Mouse (Mus musculus): ENCODE data around the gene Ada. TPM values are rescaled to one million over a fixed set of nuclear protein-coding genes. Genes with fewer than 3 reads are reported as not detected.
A peak's percentile ranks its signal among the peaks of the same experiment; 100 is the strongest.

Gene Ada
- polyA plus RNA-seq, 1 experiment from 2014 or later: 8.2 TPM

DNA sequence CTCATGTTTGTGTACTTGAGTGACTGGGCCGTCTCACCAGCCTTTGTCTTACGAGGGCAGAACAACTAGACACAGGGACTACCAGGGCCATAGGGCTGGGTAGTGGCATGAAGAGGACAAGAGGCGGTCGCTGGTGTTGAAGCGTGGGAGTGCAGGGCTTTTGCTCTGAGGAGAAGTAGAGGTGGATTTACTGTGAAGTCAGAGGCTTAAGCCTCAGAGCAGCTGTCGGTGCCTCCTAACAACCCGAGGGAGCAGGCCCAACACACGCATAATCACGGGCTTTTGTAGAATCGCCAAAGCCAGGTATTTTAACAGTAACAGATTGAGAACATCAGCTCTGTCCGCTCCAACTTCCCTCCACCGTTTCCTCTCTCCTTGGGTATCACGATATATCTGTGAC lies 26.6 kb upstream of the Ada start:
- H3K27ac ChIP-seq (ENCODE audit: low read length): no peak overlapping the region
- WGBS: 17% methylated on average over 13 of the region's 13 CpGs
- ATAC-seq (ENCODE audit: low read depth): no peak

DNA sequence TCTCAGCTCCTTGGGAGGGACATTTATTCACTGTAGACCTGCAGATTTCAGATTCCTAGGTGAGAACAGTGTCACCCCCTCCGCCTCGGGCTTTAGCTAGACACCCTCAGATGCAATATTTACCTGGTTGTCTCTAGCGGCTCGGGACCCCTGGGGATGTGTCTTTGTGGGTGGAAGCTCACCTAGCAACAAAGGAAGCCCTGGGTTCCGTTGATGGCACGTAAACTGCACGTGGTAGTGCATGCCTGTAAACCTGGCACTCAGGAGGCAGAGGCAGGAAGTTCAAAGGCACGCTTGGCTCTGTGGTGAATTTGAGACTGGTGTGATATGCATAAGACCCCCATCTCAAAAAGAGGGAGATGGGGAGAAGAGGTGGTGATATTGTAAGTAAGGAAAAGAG lies 20.7 kb upstream of the Ada start:
- H3K36me3 ChIP-seq (ENCODE audit: control insufficient read depth, insufficient read depth, low read length): no peaks in the 10 kb centered on the region
- no peaks in the 10 kb centered on the region for H3K9me3 ChIP-seq (ENCODE audit: control insufficient read depth, low read length)
- ATAC-seq (ENCODE audit: low read depth): no peak
- no peaks in the 10 kb centered on the region for H3K4me1 ChIP-seq (replicated peaks; ENCODE audit: control insufficient read depth, insufficient read depth, low read length)
- no peak overlapping the region for H3K9ac ChIP-seq (ENCODE audit: low read length)
- WGBS: 73% methylated on average over 8 of the region's 8 CpGs
- H3K27ac ChIP-seq (ENCODE audit: low read length): no peak overlapping the region
- no peak overlapping the region for H3K4me2 ChIP-seq (ENCODE audit: low read depth, low read length)
- H3K4me3 ChIP-seq (ENCODE audit: low read length): no peak overlapping the region
- H3K27me3 ChIP-seq (ENCODE audit: control insufficient read depth, insufficient read depth, low read depth, low read length): no peaks in the 10 kb centered on the region

More for the DNA sequence above, 26.6 kb upstream of the Ada start:
- no peaks in the 10 kb centered on the region for H3K36me3 ChIP-seq (ENCODE audit: control insufficient read depth, insufficient read depth, low read length)
- H3K9me3 ChIP-seq (ENCODE audit: control insufficient read depth, low read length): no peaks in the 10 kb centered on the region
- H3K9ac ChIP-seq (ENCODE audit: low read length): no peak overlapping the region
- no peak overlapping the region for H3K4me3 ChIP-seq (ENCODE audit: low read length)
- no peak overlapping the region for H3K4me2 ChIP-seq (ENCODE audit: low read depth, low read length)
- H3K27me3 ChIP-seq (ENCODE audit: control insufficient read depth, insufficient read depth, low read depth, low read length): no peaks in the 10 kb centered on the region
- H3K4me1 ChIP-seq (replicated peaks; ENCODE audit: control insufficient read depth, insufficient read depth, low read length): no peaks in the 10 kb centered on the region

DNA sequence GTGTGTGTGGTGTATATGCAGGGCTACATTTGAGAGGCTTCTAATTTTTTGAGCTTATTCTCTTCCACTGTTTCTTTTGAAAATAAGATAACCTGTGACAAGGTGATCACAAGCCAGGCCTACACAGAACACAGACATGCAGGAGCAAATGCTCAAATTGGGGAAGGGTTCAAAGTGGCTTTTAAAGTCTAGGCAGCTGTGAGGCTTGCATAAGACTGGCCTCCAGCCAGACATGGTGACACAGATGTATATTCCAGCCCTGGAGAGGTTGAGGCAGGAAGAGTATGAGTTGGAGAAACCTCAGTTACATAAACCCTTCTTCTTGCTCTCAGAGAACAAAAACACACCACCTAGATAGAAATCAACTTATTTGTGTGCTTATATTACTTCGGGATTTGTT lies 16.9 kb upstream of the Ada start:
- no peak overlapping the region for H3K4me2 ChIP-seq (ENCODE audit: low read depth, low read length)
- no peaks in the 10 kb centered on the region for H3K4me1 ChIP-seq (replicated peaks; ENCODE audit: control insufficient read depth, insufficient read depth, low read length)
- H3K4me3 ChIP-seq (ENCODE audit: low read length): no peak overlapping the region
- H3K9me3 ChIP-seq (ENCODE audit: control insufficient read depth, low read length): no peaks in the 10 kb centered on the region
- H3K27ac ChIP-seq (ENCODE audit: low read length): no peak overlapping the region
- H3K36me3 ChIP-seq (ENCODE audit: control insufficient read depth, insufficient read depth, low read length): no peaks in the 10 kb centered on the region
- no peak for ATAC-seq (ENCODE audit: low read depth)
- no peak overlapping the region for H3K9ac ChIP-seq (ENCODE audit: low read length)
- 21% methylated on average over 1 of the region's 1 CpGs for WGBS
- H3K27me3 ChIP-seq (ENCODE audit: control insufficient read depth, insufficient read depth, low read depth, low read length): no peaks in the 10 kb centered on the region

DNA sequence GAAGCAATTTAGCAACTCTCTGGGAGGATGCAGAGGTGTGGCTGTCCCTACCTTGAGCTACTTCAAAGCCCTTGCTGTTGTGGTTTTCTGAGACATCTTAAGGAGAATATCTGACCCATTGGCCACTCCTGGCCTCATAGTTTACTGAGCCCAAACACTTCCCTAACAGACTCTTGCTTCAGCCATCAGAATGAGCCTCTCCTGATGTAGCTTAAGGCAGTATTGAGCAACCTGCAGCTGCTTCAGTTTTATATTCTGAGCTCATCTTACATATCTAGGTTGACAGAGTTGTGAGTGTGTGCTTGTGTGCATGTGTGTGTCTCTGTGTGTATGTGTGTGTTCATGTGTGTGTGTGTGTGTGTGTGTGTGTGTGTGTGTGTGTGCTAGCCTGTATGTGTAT lies 16.2 kb upstream of the Ada start:
- Histone ChIP-seq H3K27me3 (ENCODE audit: control insufficient read depth, insufficient read depth, low read depth, low read length) (no peaks in the 10 kb centered on the region), H3K4me3 (ENCODE audit: low read length) (no peak overlapping the region), H3K4me2 (ENCODE audit: low read depth, low read length) (no peak overlapping the region), H3K36me3 (ENCODE audit: control insufficient read depth, insufficient read depth, low read length) (no peaks in the 10 kb centered on the region), H3K27ac (ENCODE audit: low read length) (no peak overlapping the region), H3K9ac (ENCODE audit: low read length) (no peak overlapping the region), H3K4me1 (replicated peaks; ENCODE audit: control insufficient read depth, insufficient read depth, low read length) (no peaks in the 10 kb centered on the region), H3K9me3 (ENCODE audit: control insufficient read depth, low read length) (no peaks in the 10 kb centered on the region)
- no peak for ATAC-seq (ENCODE audit: low read depth)

DNA sequence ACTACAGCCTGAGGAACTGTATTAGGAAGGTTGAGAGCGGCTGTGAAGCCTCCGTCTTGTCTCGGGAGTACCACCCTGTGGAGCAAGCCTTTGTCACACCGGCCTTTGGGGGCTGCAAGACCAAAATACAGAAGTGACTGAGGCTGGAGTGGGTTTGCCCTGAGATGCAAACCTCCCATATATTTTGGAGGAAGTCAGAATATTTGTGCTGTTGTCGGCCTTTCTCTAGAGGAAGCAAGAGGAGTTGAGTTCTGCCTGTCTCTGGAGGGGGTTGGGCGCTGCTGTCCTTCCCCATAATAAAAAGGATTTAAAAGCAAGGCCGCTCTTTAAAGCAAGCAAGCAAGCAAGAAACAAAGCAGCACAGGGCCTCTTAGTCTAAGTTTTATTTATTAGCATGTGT lies 11.4 kb upstream of the Ada start:
- Histone ChIP-seq H3K27ac (ENCODE audit: low read length) (no peak overlapping the region), H3K27me3 (ENCODE audit: control insufficient read depth, insufficient read depth, low read depth, low read length) (no peaks in the 10 kb centered on the region), H3K4me3 (ENCODE audit: low read length) (no peak overlapping the region), H3K9me3 (ENCODE audit: control insufficient read depth, low read length) (no peaks in the 10 kb centered on the region), H3K9ac (ENCODE audit: low read length) (no peak overlapping the region), H3K4me1 (replicated peaks; ENCODE audit: control insufficient read depth, insufficient read depth, low read length) (peaks cover 9% of the 10 kb centered on the region), H3K36me3 (ENCODE audit: control insufficient read depth, insufficient read depth, low read length) (no peaks in the 10 kb centered on the region), H3K4me2 (ENCODE audit: low read depth, low read length) (no peak overlapping the region)
- ATAC-seq (ENCODE audit: low read depth): no peak
- WGBS: 88% methylated on average over 7 of the region's 7 CpGs

DNA sequence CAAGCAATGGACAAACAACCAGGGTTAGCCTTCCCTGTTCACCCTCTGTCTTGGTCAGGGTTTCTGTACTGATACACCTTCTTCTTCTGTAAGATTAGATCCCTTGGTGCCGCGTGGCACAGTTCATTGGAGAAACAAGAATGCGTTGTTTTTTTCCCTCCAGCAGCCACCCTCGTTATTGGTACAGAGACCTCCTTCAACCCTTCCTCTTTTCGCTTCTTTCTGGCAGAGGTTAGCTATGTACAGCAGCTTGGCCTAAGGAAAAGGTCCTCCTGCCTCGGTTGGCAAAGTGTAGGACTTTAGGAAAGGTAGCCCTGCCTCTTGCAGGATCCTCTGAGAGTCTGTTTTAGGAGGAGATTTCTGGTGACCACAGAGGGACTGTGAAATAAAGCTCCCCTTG lies 10.6 kb upstream of the Ada start:
- WGBS: 84% methylated on average over 6 of the region's 6 CpGs
- Histone ChIP-seq H3K9ac (ENCODE audit: low read length) (no peak overlapping the region), H3K4me1 (replicated peaks; ENCODE audit: control insufficient read depth, insufficient read depth, low read length) (peaks cover 12% of the 10 kb centered on the region), H3K27me3 (ENCODE audit: control insufficient read depth, insufficient read depth, low read depth, low read length) (no peaks in the 10 kb centered on the region), H3K36me3 (ENCODE audit: control insufficient read depth, insufficient read depth, low read length) (no peaks in the 10 kb centered on the region), H3K9me3 (ENCODE audit: control insufficient read depth, low read length) (no peaks in the 10 kb centered on the region), H3K27ac (ENCODE audit: low read length) (no peak overlapping the region), H3K4me3 (ENCODE audit: low read length) (no peak overlapping the region), H3K4me2 (ENCODE audit: low read depth, low read length) (no peak overlapping the region)
- no peak for ATAC-seq (ENCODE audit: low read depth)

DNA sequence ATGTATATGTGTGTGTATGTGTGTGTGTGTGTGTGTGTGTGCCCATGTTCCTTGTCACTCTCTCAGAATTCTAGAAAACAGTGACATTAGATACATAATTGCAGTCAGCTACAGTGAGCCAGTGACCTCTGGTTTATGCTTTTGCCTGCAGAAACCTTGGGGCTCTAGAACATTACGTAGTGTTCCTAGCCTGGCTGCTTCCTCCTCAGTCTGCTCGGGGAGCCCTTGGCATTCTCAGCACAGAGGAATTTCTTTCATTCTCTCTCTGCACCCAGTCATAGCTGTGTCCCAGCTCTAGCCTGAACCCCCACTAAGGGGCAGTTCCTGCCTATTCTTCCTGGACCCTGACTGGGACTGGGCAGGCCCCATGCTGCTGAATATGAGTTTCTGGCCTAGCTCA lies 8.1 kb upstream of the Ada start:
- no peaks in the 10 kb centered on the region for H3K9me3 ChIP-seq (ENCODE audit: control insufficient read depth, low read length)
- H3K27me3 ChIP-seq (ENCODE audit: control insufficient read depth, insufficient read depth, low read depth, low read length): no peaks in the 10 kb centered on the region
- 55% methylated on average over 2 of the region's 2 CpGs for WGBS
- no peak overlapping the region for H3K27ac ChIP-seq (ENCODE audit: low read length)
- H3K9ac ChIP-seq (ENCODE audit: low read length): no peak overlapping the region
- no peak overlapping the region for H3K4me2 ChIP-seq (ENCODE audit: low read depth, low read length)
- ATAC-seq (ENCODE audit: low read depth): no peak
- no peak overlapping the region for H3K4me3 ChIP-seq (ENCODE audit: low read length)
- H3K4me1 ChIP-seq (replicated peaks; ENCODE audit: control insufficient read depth, insufficient read depth, low read length): peaks cover 12% of the 10 kb centered on the region
- H3K36me3 ChIP-seq (ENCODE audit: control insufficient read depth, insufficient read depth, low read length): no peaks in the 10 kb centered on the region

DNA sequence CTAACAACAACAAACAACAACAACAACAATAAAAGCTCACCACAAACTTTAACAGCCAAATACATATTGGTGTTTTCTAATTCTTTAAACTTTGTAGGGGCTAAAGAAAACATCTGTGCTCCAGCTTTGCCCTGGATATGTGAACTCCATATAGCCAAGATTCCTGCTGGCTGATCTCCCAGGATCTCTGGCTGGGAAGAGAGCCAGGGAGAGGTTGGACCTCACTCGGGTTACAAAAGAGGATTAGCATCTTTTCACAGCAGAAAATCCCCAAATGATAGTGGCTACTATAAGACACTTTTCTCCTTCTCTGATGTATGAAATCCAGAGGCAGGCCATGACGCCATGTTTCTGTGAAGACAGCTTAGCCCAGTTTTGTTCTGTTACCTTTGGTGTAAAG lies 6.7 kb upstream of the Ada start:
- Histone ChIP-seq H3K27me3 (ENCODE audit: control insufficient read depth, insufficient read depth, low read depth, low read length) (no peaks in the 10 kb centered on the region), H3K9ac (ENCODE audit: low read length) (no peak overlapping the region), H3K36me3 (ENCODE audit: control insufficient read depth, insufficient read depth, low read length) (no peaks in the 10 kb centered on the region), H3K4me1 (replicated peaks; ENCODE audit: control insufficient read depth, insufficient read depth, low read length) (peaks cover 12% of the 10 kb centered on the region), H3K4me3 (ENCODE audit: low read length) (no peak overlapping the region), H3K27ac (ENCODE audit: low read length) (peak overlapping the region; percentile 31; the same call in 1 of the 2 replicates), H3K4me2 (ENCODE audit: low read depth, low read length) (no peak overlapping the region), H3K9me3 (ENCODE audit: control insufficient read depth, low read length) (no peaks in the 10 kb centered on the region)
- WGBS: 35% methylated on average over 2 of the region's 2 CpGs
- peak; percentile 55; the same call in 1 of the 2 replicates for ATAC-seq (ENCODE audit: low read depth)

DNA sequence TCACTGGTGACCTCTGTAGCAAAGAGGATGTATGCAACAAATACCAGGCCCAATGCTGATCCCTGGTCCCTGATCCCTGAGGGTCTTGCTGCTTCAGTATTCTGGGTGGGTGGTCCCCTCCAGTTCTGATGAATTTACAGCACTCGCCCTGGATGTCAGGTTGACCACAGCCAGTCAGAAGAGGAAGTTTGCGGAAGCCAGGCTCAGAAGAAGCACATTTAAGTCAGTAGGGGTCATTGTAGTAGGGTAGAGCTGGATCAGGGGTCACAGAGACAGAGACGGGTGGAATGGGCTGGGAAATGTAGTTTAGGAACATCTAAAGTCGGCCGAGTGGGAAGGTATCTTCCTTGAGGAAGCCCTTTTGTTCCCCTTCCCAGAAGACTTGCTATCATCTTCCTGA lies 4.2 kb upstream of the Ada start:
- no peak overlapping the region for H3K9ac ChIP-seq (ENCODE audit: low read length)
- no peak overlapping the region for H3K4me3 ChIP-seq (ENCODE audit: low read length)
- 67% methylated on average over 5 of the region's 5 CpGs for WGBS
- no peak overlapping the region for H3K4me2 ChIP-seq (ENCODE audit: low read depth, low read length)
- peaks cover 2% of the 10 kb centered on the region; the same call in 1 of the 2 replicates for H3K27me3 ChIP-seq (ENCODE audit: control insufficient read depth, insufficient read depth, low read depth, low read length)
- no peak overlapping the region for H3K27ac ChIP-seq (ENCODE audit: low read length)
- peaks cover 20% of the 10 kb centered on the region for H3K4me1 ChIP-seq (replicated peaks; ENCODE audit: control insufficient read depth, insufficient read depth, low read length)
- no peaks in the 10 kb centered on the region for H3K36me3 ChIP-seq (ENCODE audit: control insufficient read depth, insufficient read depth, low read length)
- no peaks in the 10 kb centered on the region for H3K9me3 ChIP-seq (ENCODE audit: control insufficient read depth, low read length)
- no peak for ATAC-seq (ENCODE audit: low read depth)

Measured in lung, embryonic 16.5 days (tissue).